Mouse (Mus musculus): ENCODE data around the gene Klhl3.

- TF ChIP-seq CTCF (conservative IDR thresholded peaks at IDR 0.05; ENCODE audit: low read length) (no peak), POU5F1 (IDR thresholded peaks at IDR 0.05; ENCODE audit: borderline replicate concordance, low read length) (no peak), NANOG (IDR thresholded peaks at IDR 0.05; ENCODE audit: borderline replicate concordance, low read length) (no peak)
These were observed 36.2 kb upstream of the Klhl3 start for GRCm38 (mm10) chr13:58149629-58150028.

Measured in E14TG2a.4 (cell line).